Mouse (Mus musculus) kidney, postnatal 25 days (tissue): ENCODE measurements around the gene Fam83f.
"Not testable (repeated sequence)": the region's sequence is repeated elsewhere in the genome, so short reads cannot be mapped to it uniquely, and the experiment has no call there.

Source experiments
- DNase-seq, 2 experiments: peaks; one replicate each; pipeline ENCODE4 v3.0.0; 2021; ENCODE audit warnings: mixed read lengths in 2 of 2

The Fam83f gene

DNA sequence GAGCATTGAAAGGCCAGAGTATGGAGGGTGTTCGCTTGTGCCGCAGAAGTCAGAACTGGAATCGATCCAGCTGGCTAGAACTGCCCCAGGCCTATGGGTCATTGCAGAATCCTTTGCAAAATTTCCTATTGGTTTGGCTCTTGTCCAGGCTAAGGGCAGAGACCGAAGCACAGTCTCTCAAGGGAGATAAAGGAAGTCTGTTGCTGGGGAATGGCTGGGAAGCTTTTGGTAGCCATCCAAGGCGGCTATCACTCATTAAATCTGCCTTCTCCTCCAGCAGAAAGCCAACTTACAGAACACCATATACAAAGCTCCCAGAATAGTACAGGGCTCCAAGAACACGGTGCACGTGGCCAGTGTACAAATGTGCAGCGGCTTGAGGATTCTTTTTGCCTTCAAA lies 35.4 kb downstream of the Fam83f start:
- peak; percentile 88 for DNase-seq

GRCm38 (mm10) chr15:80709593-80709992 lies 37.9 kb downstream of the Fam83f start:
- peak; percentile 60 to 61 for DNase-seq

- DNase-seq, result no peak
These were observed 38.6 kb downstream of the Fam83f start for GRCm38 (mm10) chr15:80710257-80710607.

DNA sequence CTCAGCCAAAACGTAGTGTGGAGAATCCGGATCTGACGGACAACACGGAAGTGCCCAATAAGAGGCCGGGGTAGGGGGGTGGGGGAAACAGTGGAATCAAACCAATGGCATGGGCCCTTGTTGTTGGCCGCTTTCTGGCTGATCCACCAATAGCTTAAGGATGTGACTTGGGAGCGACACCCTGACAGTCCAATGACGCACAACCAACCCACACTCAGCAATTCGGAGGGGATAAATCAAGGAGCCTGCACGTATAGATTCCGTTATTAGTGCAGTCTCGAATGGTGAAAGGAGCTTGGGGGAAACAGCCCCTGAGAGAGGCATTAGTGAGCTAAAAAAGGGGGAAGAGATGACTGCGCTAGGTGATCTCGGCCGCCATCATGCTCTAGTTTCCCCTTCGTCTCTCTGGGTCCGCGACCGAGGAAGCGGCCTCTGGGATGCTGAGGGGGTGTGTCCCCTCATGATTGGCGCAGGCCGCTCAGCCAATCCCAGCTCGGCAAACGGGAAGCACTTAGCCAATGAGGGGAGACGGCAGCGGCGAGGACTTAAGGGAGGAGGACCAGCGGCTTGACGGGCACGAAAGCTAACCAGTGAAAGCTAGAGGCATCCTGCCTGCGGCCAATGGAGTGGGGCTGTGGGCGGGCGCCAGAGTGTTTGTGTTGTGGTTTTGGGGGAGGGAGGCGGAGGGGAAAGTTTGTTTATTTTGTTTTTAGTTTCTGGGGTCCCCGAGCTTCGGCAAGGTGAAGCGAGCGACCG lies 39.1 kb downstream of the Fam83f start, which contains the start of gene Tnrc6b:
Tnrc6b (plus strand) TSS at position 706 of the 756 bp plus-strand sequence.
- peak; percentile 99 to 100 for DNase-seq

- peak; percentile 44 to 77 for DNase-seq
These were observed 39.9 kb downstream of the Fam83f start for GRCm38 (mm10) chr15:80711401-80712151.

DNA sequence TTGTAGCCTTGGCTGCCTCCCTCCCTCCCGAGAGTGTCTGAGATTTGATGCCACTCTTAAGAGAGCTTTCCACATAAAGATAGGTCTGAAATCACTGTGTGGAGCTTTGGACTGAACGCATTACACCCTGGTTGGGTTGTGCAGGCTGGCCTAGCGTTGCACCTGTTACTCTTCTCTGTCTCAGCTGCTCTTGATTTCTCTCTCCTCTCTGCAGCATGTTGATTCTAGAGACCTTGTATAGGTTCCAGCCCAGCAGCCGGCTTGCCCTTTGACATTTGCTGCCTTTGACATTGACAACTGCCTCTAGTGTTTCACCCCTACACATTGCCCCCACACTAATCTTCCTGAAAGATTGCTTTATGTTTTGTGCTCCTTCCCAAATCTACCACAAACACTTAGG lies 42.7 kb downstream of the Fam83f start:
- no peak for DNase-seq

DNA sequence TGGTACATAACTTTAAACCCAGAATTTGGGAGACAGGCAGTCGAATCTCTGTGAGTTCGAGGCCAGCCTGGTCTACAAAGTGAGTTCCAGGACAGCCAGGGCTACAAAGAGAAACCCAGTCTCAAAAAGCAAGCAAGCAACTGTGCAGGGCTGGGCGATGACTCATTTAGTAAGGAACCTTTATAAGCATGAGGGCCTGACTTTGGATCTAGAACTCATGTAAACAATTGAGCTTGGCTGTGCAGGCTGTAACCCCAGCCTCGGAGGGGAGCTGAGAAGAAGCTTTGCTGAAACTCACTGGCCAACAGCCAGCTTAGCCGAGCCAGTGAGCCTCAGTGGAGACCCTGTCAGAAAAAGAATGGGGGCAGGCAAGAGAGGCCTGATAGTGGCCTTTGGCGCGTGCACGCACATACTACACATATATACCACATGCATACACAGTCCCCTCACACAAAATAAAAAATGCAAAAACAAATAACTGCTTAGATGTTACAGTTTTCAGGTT lies 45.0 kb downstream of the Fam83f start:
- no peak for DNase-seq

GRCm38 (mm10) chr15:80717431-80717830 lies 45.8 kb downstream of the Fam83f start:
- DNase-seq, result no peak

- DNase-seq, result no peak
These were observed 48.6 kb downstream of the Fam83f start for GRCm38 (mm10) chr15:80720249-80720648.

GRCm38 (mm10) chr15:80721861-80722260 lies 50.2 kb downstream of the Fam83f start:
- DNase-seq, result no peak

DNA sequence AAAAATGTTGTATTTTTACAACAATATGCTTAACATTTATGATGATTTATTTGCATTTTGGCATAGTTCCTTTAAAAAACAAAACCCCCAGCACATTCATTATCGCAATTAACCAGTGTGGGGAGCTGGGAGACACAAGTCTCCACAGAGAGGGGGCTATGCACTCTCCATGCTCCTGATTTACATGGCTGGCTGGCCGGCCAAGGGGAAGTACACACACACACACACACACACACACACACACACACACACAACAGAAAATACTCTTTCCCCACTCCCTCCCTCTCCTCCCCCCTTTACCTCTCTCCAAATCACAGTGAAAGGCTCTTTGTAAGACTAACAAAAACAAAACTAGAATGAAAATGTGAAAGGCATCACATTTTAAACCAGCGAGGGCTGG lies 50.7 kb downstream of the Fam83f start:
- DNase-seq, result no peak

- no peak for DNase-seq
These were observed 57.8 kb downstream of the Fam83f start for GRCm38 (mm10) chr15:80729477-80729876.

GRCm38 (mm10) chr15:80731043-80731442 lies 59.4 kb downstream of the Fam83f start:
- DNase-seq, result no peak

DNA sequence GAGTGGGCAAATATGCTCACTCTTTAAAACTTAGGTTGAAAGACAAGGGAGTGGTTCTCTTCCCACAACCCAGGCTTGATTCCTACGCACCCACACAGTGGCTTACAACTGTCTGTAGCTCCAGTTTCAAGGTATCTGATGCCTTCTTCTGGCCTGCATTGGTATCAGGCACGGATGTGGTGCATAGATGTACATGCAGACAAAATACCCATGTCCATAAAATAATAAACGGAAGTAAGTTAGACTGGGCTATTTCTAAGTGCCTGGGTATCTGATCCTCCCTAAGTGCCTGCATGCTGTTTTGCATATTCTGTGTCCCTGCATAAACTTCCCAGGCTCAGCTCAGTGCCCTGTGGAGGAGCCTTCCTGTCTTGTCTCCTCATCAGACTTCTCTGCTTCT lies 59.9 kb downstream of the Fam83f start:
- DNase-seq, result no peak

DNA sequence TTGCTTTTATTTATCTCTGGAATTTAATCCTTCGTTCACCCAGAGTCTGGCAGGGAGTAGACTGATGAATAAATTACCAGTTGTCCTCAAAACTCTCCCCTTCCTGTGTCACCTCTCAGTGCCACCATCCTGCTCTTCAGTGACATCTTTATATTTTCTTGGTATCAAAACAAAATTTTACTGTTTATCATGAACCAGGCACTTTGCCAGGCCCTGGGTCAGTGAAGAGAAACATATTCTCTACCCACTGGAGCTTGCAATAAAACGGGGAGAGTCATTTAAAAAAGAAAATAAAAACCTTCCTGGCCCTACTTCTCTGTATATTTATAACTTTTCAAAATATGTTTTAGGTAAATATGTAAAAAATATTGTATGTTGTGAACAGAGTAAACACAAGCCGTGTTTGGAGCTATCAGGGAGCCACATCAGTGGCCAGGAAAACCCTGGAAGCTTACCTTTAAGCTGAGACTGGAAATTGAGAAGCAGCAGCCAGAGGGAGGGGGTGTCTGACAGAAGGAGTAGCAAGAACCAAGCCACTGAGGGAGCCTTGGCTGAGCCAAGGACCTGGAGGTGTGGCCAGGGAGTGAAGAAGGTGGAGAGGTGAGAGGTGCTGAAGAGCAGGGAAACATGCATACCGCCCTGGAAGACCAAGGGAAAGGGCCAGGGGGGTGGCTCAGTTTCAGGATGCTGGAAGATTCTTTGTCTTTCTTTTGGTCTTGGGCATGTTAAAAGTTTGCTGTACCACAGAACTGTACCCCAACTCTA lies 60.8 kb downstream of the Fam83f start:
- peak in 1 of 2 experiments; percentile 32 for DNase-seq

DNA sequence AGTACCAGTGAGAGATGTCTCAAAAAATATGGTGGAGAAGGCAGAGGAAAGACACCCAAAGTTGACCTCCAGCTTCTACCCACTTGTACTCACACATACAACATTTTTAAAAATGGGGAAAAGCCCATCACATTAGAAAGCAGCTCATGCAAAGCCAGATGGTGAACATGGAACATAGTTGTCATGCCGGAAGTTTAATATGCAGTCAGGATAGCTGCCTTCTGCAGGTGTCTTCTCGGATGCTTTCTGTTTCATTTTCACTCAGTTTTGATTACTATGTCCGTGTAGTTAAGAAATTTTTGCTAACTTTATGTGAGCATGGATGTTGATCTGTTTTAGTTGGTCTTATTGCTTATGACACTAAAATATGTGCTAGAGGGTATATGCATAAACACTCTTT lies 63.7 kb downstream of the Fam83f start:
- no peak for DNase-seq

GRCm38 (mm10) chr15:80735708-80736107 lies 64.1 kb downstream of the Fam83f start:
- not testable (repeated sequence) for DNase-seq

- DNase-seq, result no peak
These were observed 64.9 kb downstream of the Fam83f start for GRCm38 (mm10) chr15:80736553-80736952.

DNA sequence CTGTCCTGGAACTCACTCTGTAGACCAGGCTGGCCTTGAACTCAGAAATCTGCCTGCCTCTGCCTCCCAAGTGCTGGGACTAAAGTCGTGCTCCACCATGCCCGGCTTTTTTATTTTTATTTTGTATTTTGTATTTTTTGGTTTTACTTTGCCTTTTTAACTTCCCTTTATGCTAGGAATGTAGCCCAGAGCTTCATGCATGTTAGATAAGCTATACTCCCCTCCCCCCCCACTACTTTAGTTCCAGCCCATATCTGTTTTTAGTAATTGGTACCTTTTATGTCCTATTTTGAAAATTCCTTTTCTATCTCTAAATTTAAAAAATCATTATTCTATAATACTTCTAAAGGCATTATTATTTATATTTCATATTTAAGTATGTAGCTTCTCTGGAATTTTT lies 66.6 kb downstream of the Fam83f start:
- DNase-seq, result no peak

- no peak for DNase-seq
These were observed 68.3 kb downstream of the Fam83f start for GRCm38 (mm10) chr15:80739972-80740371.

GRCm38 (mm10) chr15:80741836-80742235 lies 70.2 kb downstream of the Fam83f start:
- DNase-seq, result no peak

DNA sequence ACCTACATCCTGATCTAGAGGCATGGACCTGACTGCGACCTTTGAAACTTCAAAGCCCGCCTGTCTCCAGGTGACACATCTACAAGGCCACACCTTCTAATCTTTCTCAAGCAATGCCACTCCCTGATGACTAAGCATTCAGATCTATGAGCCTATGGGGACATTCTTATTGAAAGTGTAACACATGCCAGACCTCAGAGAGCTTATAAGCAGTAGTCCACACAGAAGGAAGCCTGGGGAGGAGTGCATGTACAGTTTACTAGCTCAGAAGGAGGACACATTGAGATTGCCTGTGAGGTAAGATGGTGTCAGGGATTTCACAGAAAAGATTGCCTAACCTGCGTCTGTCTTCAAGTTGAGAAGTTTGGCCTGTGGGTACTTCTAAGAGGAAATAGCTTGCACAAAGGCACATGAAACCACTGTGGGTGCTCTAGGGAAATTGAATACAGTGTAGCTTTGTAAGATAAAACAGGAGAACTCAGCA lies 71.4 kb downstream of the Fam83f start:
- no peak for DNase-seq

GRCm38 (mm10) chr15:80743606-80744005 lies 72.0 kb downstream of the Fam83f start:
- no peak for DNase-seq
